Mouse (Mus musculus) thymus, adult 2 months (tissue): ENCODE results near the gene Mlxip. TPM values are rescaled to one million over a fixed set of nuclear protein-coding genes. Genes with fewer than 3 reads are reported as not detected.

Source experiments
- DNase-seq: peaks from one replicate; pipeline ENCODE4 v3.0.0; 2021
- H3K27ac ChIP-seq: fragments of 200-500 bp; 2 replicates; pipeline ENCODE4 v1.5.1; 2012; ENCODE audit warnings: low read length, control low read depth; ENCODE audit not compliant: control insufficient read depth, insufficient read depth
- H3K27me3 ChIP-seq: fragments of 200-500 bp; 2 replicates; pipeline ENCODE4 v1.6.1; 2012; ENCODE audit warnings: mild to moderate bottlenecking, low read length, moderate library complexity, mixed read lengths; ENCODE audit not compliant: control insufficient read depth, insufficient read depth
- H3K36me3 ChIP-seq: fragments of 200-500 bp; 2 replicates; pipeline ENCODE4 v1.6.1; 2012; ENCODE audit warnings: mild to moderate bottlenecking, low read length, moderate library complexity; ENCODE audit not compliant: control insufficient read depth, insufficient read depth
- H3K4me1 ChIP-seq: fragments of 200-500 bp; replicated peaks from 2 replicates; pipeline ENCODE4 v1.6.1; 2012; ENCODE audit warnings: low read length; ENCODE audit not compliant: control insufficient read depth, insufficient read depth
- H3K4me3 ChIP-seq: fragments of 200-500 bp; 2 replicates; pipeline ENCODE4 v1.5.1; 2012; ENCODE audit warnings: mild to moderate bottlenecking, low read length, control low read depth, moderate library complexity; ENCODE audit not compliant: control insufficient read depth, insufficient read depth
- CTCF ChIP-seq: fragments of 200-500 bp; IDR thresholded peaks from 2 replicates; pipeline ENCODE4 v1.5.1; 2012; ENCODE audit warnings: mild to moderate bottlenecking, control low read depth, low read length, moderate library complexity, borderline replicate concordance; ENCODE audit not compliant: control insufficient read depth, poor library complexity, insufficient read depth; ENCODE audit errors: extremely low read depth
- POLR2A ChIP-seq: fragments of 200-500 bp; IDR thresholded peaks from 2 replicates; pipeline ENCODE4 v1.6.1; 2012; ENCODE audit warnings: mild to moderate bottlenecking, low read length, control low read depth, moderate library complexity; ENCODE audit not compliant: control insufficient read depth, poor library complexity, insufficient read depth; ENCODE audit errors: extremely low read depth
- WGBS: fragments of 180-500 bp; shearing (Covaris S2); methylation state at CpG from one replicate; pipeline ENCODE4 v1.1.7; 2018; 5-methylcytosine and 5-hydroxymethylcytosine counted together
- polyA plus RNA-seq: library from polyadenylated mRNA; depleted of rRNA; stranded (reverse); fragments of >200 nt; gene quantifications from 2 replicates; pipeline ENCODE4 v1.2.3, GENCODE M21; 2012

The Mlxip gene
- polyA plus RNA-seq, 1 experiment: 113 TPM

- Histone ChIP-seq H3K27ac (no peak overlapping the region), H3K36me3 (no peaks in the 10 kb centered on the region), H3K27me3 (no peaks in the 10 kb centered on the region), H3K4me1 (no peaks in the 10 kb centered on the region), H3K4me3 (no peak overlapping the region)
- 91% methylated on average over 1 of the region's 1 CpGs for WGBS
- no peak for TF ChIP-seq POLR2A
- TF ChIP-seq CTCF: no peak
- DNase-seq: no peak
Measured at GRCm38 (mm10) chr5:123464638-123465037, 70.0 kb downstream of the Mlxip start.

GRCm38 (mm10) chr5:123470784-123471400, 76.3 kb downstream of the Mlxip start:
- Histone ChIP-seq H3K27me3 (no peaks in the 10 kb centered on the region), H3K27ac (no peak overlapping the region), H3K4me1 (peaks cover 9% of the 10 kb centered on the region), H3K36me3 (no peaks in the 10 kb centered on the region), H3K4me3 (peak overlapping the region; percentile 20)
- no peak for TF ChIP-seq CTCF
- no peak for TF ChIP-seq POLR2A
- DNase-seq: no peak
- 3% methylated on average over 10 of the region's 10 CpGs for WGBS

GRCm38 (mm10) chr5:123473817-123474216, 79.2 kb downstream of the Mlxip start:
- whole genome bisulfite sequencing: 90% methylated on average over 5 of the region's 5 CpGs
- no peaks in the 10 kb centered on the region for H3K36me3 ChIP-seq
- DNase-seq: no peak
- H3K4me3 ChIP-seq: no peak overlapping the region
- H3K27me3 ChIP-seq: no peaks in the 10 kb centered on the region
- TF ChIP-seq POLR2A (no peak), CTCF (no peak)
- H3K4me1 ChIP-seq: peaks cover 9% of the 10 kb centered on the region
- no peak overlapping the region for H3K27ac ChIP-seq

- DNase-seq: no peak
- TF ChIP-seq CTCF (no peak), POLR2A (no peak)
- no peaks in the 10 kb centered on the region for H3K27me3 ChIP-seq
- WGBS: 63% methylated on average over 11 of the region's 11 CpGs
- no peak overlapping the region for H3K27ac ChIP-seq
- H3K4me1 ChIP-seq: no peaks in the 10 kb centered on the region
- H3K36me3 ChIP-seq: no peaks in the 10 kb centered on the region
- no peak overlapping the region for H3K4me3 ChIP-seq
Measured at GRCm38 (mm10) chr5:123487659-123488395, 93.2 kb downstream of the Mlxip start.

DNA sequence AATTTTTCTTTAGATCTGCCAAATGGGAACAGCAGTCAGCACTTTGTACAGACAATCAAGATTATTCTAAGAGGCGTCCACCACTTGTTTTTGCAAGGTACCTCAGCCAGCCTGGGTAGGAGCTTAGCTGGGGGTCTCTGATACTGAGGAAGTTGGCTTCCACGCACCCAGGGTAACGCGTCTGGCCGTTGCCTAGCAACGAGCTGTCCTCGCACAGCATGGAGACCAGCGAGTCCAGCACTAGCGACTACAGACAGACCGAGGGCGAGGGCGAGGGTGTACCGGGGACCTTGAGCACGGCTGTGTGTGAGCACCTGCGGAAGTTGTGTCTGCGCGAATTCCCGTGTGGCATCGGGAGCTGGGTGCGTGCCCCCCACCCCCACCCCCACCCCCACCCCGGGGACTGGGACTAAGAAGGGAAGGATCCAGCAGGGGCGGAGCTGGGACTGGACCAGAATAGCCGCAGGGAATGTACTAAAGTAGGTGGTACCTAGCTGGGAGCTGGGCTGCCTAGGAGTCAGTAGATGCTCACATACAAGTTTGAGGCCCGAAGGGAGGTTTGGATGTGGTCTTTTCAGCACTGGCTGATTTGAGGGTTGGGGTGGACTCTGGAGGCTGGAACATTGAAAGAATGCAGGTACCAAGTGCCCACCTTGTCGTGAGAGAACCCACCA, 94.7 kb downstream of the Mlxip start, which contains the start of the genes Lrrc43 and Il31:
Gene Lrrc43 (plus strand): TSS at position 194 of the 674 bp plus-strand sequence.
Gene Il31 (minus strand): TSS at position 378 of the 674 bp plus-strand sequence.
- H3K27me3 ChIP-seq: no peaks in the 10 kb centered on the region
- no peak for DNase-seq
- no peak within 1 kb of the TSS for H3K27ac ChIP-seq
- TF ChIP-seq POLR2A: no peak
- no peak for TF ChIP-seq CTCF
- H3K4me1 ChIP-seq: no peaks in the 10 kb centered on the region
- WGBS: 19% methylated on average over 25 of the region's 25 CpGs
- H3K36me3 ChIP-seq: no peaks in the 10 kb centered on the region
- H3K4me3 ChIP-seq: no peak within 1 kb of the TSS

GRCm38 (mm10) chr5:123489935-123490334, 95.3 kb downstream of the Mlxip start:
- 64% methylated on average over 9 of the region's 9 CpGs for WGBS
- DNase-seq: no peak
- H3K27ac ChIP-seq: no peak overlapping the region
- no peak for TF ChIP-seq POLR2A
- no peak for TF ChIP-seq CTCF
- no peaks in the 10 kb centered on the region for H3K27me3 ChIP-seq
- no peak overlapping the region for H3K4me3 ChIP-seq
- H3K36me3 ChIP-seq: no peaks in the 10 kb centered on the region
- H3K4me1 ChIP-seq: no peaks in the 10 kb centered on the region
